Mouse (Mus musculus) gastrocnemius, postnatal 4 days (tissue): ENCODE data around the gene Zdhhc19. TPM values are rescaled to one million over a fixed set of nuclear protein-coding genes. Genes with fewer than 3 reads are reported as not detected.
"Not testable (repeated sequence)": the region's sequence is repeated elsewhere in the genome, so short reads cannot be mapped to it uniquely, and the experiment has no call there.

ENCODE experiments used
- DNase-seq, 2 experiments: peaks; one replicate each; pipeline ENCODE4 v3.0.0; 2021 to 2022; ENCODE audit warnings: low spot score in 2 of 2, mixed read lengths in 2 of 2
- total RNA-seq, 2 experiments: library from RNA; stranded (reverse); gene quantifications; 2 replicates each; pipeline ENCODE4 v1.2.3; 2021

Zdhhc19 gene
- total RNA-seq, 2 experiments from 2014 or later = not detected

- DNase-seq = no peak
These were observed 10.0 kb upstream of the Zdhhc19 start for GRCm38 (mm10) chr16:32486046-32486445.

- DNase-seq = no peak
These were observed 8.6 kb upstream of the Zdhhc19 start, which contains the start of gene Slc51a for GRCm38 (mm10) chr16:32487234-32488111. Slc51a (minus strand) TSS chr16:32487879.

- DNase-seq = no peak
These were observed 7.1 kb upstream of the Zdhhc19 start for GRCm38 (mm10) chr16:32488939-32489338.

GRCm38 (mm10) chr16:32494371-32494770 is 1.7 kb upstream of the Zdhhc19 start:
- not testable (repeated sequence) for DNase-seq

- no peak for DNase-seq
These were observed 2.9 kb downstream of the Zdhhc19 start for GRCm38 (mm10) chr16:32498996-32499395.

GRCm38 (mm10) chr16:32499430-32500037 is 3.5 kb downstream of the Zdhhc19 start:
- peak; percentile 77 to 84 for DNase-seq

- DNase-seq = no peak
These were observed 5.4 kb downstream of the Zdhhc19 start for GRCm38 (mm10) chr16:32501459-32501858.

- DNase-seq = no peak
These were observed 6.7 kb downstream of the Zdhhc19 start for GRCm38 (mm10) chr16:32502621-32503335.

GRCm38 (mm10) chr16:32503633-32504032 is 7.6 kb downstream of the Zdhhc19 start:
- DNase-seq = no peak

- DNase-seq = no peak
These were observed 10.2 kb downstream of the Zdhhc19 start for GRCm38 (mm10) chr16:32506298-32506697.

GRCm38 (mm10) chr16:32506868-32507267 is 10.8 kb downstream of the Zdhhc19 start:
- no peak for DNase-seq

GRCm38 (mm10) chr16:32507407-32507806 is 11.3 kb downstream of the Zdhhc19 start:
- DNase-seq = peak in 1 of 2 experiments; percentile 56

- no peak for DNase-seq
These were observed 12.0 kb downstream of the Zdhhc19 start for GRCm38 (mm10) chr16:32508035-32508434.

- no peak for DNase-seq
These were observed 12.5 kb downstream of the Zdhhc19 start for GRCm38 (mm10) chr16:32508506-32509065.

GRCm38 (mm10) chr16:32509066-32509942 is 13.2 kb downstream of the Zdhhc19 start:
- DNase-seq = no peak

- no peak for DNase-seq
These were observed 14.6 kb downstream of the Zdhhc19 start for GRCm38 (mm10) chr16:32510399-32511337.

GRCm38 (mm10) chr16:32511338-32511734 is 15.3 kb downstream of the Zdhhc19 start:
- DNase-seq = no peak

- no peak for DNase-seq
These were observed 15.9 kb downstream of the Zdhhc19 start for GRCm38 (mm10) chr16:32511827-32512490.

GRCm38 (mm10) chr16:32512921-32513320 is 16.9 kb downstream of the Zdhhc19 start:
- no peak for DNase-seq
